Mouse (Mus musculus) T-helper 2 cell (primary cell): ENCODE measurements around the gene Angptl8.
"Not testable (repeated sequence)": the region's sequence is repeated elsewhere in the genome, so short reads cannot be mapped to it uniquely, and the experiment has no call there.

Source experiments
- in situ Hi-C: fragments of 300-600 bp; cut with MboI, MseI; formaldehyde crosslinking; loops from one replicate; pipeline ENCODE4 v1.15.1; 2025; ENCODE audit warnings: high pct_unique_total_duplicates

Angptl8 gene

GRCm38 (mm10) chr9:21849691-21850677 lies 14.7 kb downstream of the Angptl8 start:
- in situ Hi-C loops: loop anchor here (5.0 kb wide), 1 partner anchor 87 kb away; the partner anchor contains the start of gene Plppr2

DNA sequence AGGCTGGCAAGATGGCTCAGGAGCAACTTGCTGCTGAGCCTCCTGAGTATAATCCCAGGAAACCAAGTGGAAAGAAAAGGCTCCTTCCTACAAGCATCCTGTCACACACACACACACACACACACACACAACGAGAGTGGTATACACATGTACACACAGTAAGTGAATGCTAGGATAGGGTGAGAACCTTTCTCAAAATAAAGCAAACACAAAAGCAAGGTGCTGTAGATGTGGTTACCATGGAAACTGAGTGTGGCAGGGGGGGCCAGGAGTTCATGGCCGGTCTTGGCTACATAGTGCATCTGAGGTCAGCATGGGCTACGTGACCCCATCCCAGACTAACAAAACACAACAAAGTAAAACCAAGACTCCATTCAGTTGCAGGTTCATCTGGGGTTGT lies 15.8 kb downstream of the Angptl8 start:
- in situ Hi-C loops: loop anchor here (5.0 kb wide), 1 partner anchor 86 kb away; the partner anchor contains the start of gene Plppr2

GRCm38 (mm10) chr9:21852128-21853091 lies 17.1 kb downstream of the Angptl8 start, which contains the start of gene Dock6:
Dock6 (minus strand) TSS chr9:21852635.
- in situ Hi-C loops: loop anchor here (5.0 kb wide), 1 partner anchor 85 kb away; the partner anchor contains the start of gene Plppr2

DNA sequence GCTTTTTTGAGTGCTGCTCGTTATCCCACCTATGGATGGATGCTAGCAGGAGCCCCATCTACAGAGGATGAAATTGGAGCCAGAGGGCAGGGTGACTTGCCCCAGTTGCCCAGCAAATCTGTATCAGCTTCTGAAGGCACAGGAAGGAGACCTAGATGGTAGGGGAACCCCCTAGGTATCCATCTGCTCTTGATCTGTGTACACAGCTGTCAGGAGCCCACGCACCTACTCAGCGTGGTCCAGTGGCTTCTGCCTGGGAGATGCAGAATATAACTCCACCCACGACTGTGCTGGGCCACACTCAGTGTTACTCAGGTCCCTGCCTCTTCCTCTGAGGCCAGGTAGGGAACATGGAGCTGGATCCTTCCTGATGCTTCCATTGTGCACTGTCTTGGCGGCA lies 18.7 kb downstream of the Angptl8 start:
- in situ Hi-C loops: loop anchor here (5.0 kb wide), 1 partner anchor 83 kb away; the partner anchor contains the start of gene Plppr2

DNA sequence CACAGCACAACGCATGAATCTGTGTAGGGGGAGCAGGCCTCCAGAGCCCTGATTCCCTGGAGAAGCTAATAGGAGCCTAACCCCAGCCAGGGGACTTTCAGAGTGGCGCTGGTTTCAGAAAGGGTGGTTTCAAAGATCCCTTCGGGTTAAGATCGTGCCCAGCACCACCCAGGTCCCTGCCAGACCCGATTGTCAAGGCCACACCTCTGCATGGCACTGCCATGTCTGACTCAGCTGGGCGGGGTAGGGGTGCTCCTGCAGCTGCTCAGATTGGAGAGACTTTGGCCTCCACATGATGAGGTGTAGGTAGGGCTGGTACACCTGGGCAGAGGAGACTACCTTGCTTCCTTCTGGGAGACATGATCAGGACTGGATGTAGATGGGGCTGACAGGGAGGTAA lies 19.6 kb downstream of the Angptl8 start:
- in situ Hi-C loops: loop anchor here (5.0 kb wide), 1 partner anchor 82 kb away; the partner anchor contains the start of gene Plppr2

GRCm38 (mm10) chr9:21857501-21857900 lies 22.2 kb downstream of the Angptl8 start:
- in situ Hi-C loops: no loop called here

DNA sequence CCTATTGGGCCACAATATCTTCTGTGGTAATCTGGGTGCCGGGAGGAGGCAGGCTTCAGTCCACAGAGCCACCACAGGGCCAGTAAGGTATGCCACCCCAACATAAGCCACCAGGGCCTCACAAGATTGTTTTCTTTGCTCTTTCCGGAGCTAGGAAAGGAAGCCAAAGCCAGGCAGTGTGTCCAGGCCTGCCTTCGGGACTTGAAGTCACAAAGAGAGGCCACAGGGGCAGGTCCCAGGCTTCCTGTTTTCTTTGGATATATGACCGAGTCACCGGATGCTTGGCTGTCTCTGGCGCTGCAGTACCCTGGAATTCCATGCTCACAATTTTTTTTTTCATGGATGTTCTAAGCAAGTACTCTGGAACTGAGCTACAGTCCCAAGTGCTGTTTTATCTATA lies 22.8 kb downstream of the Angptl8 start:
- in situ Hi-C loops: no loop called here

DNA sequence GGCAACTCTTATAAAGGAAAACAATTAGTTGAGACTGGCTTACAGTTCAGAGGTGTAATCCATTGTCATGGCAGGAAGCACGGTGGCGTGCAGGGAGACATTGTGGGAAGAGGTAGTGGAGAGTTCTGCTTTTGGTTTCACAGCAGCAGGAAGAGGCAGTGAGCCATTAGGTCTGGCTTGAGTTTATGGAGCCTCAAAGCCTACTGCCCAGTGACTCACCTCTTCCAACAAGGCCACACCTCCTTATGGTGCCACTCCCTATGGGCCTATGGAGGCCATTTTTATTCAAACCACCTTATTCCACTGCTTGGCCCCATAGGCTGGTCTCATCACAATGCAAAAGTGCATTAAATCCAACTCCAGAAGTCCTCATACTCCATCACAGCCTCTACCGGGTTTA lies 24.3 kb downstream of the Angptl8 start:
- in situ Hi-C loops: no loop called here

DNA sequence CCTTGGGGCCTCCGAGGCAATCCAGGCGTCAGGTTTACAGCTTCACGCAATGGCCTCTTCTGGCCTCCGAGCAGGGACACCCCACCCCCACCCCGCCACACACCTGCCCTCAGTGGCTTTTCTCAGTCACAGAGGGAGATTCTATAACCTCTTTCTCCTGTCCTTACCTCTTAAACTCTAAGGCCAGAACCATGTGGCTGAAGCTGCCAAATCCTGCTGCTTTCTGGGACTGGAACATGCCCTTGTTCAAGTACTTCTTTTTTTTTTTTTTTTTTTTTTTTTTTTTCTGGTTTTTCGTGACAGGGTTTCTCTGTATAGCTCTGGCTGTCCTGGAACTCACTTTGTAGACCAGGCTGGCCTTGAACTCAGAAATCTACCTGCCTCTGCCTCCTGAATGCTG lies 25.0 kb downstream of the Angptl8 start:
- in situ Hi-C loops: not testable (repeated sequence)

DNA sequence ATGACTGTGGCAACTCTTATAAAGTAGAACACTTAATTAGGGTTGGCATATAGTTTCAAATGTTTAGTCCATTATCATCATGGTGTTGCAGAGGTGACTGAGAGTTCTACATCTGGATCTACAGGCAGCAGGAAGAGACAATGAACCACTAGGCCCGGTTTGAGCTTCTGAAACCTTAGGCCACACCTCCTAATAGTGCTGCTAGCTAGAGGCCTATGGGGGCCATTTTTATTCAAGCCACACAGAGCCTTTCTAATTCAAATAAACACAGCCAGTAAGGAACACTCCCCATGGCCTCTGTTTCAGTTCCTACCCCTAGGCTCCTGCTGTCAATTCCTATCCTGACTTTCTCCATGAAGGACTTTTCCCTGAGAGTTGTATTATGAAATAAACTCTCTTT lies 26.9 kb downstream of the Angptl8 start:
- in situ Hi-C loops: no loop called here

DNA sequence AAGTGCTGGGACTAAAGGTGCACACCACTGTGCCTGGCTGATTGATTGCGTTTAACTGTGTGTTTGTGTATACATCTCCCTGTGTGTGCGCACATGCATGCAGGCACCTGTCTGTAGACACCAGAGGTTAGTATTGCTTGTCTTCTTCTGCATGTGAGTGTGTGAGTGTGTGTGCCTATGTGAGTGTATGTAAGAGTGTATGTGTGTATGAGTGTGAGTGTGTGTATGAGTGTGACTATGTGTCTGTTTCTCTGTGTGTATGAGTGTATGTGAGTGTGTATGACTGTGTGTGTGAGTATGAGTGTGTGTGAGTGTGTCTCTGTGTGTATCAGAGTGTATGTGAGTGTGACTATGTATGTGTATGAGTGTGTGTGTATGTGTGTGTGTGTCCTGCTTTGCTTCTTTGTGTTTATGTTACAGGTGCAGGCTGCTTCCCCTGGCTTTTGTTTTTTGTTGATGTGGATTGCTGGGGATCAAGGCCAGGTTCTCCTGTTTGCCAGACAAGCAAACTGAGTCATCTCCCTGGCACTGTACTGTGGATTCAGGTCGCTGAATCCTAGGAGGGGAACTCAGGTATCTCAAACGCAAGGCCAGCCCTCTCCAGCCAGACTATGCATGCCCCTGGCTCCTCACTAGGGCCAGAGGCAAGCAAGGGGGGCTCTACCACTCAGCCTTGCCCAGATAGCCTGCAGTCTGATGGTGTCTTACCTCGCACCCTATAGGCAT lies 30.5 kb downstream of the Angptl8 start:
- in situ Hi-C loops: no loop called here

DNA sequence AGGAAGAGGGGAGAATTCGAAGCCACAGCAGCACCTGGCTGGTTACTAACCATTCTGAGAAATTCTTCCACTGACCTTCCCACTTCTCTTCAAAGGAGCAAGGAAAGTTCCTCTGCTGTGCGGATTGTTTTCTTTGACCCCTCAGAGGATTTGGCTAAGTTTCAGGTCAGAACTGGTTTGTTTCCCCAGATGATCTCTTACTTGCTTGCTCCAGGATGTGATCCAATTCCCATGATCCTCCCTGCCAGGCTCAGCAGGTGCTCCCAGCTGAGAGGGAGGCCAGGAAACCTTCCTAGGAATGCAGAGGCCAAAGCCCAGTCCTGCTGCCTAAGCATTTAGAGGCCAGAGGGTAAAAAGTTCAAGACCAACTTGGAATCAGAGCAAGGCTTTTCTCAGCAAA lies 31.3 kb downstream of the Angptl8 start:
- in situ Hi-C loops: no loop called here

- in situ Hi-C loops: no loop called here
Measured at GRCm38 (mm10) chr9:21867726-21868125, 32.4 kb downstream of the Angptl8 start.

GRCm38 (mm10) chr9:21869290-21869689 lies 34.0 kb downstream of the Angptl8 start:
- in situ Hi-C loops: not testable (repeated sequence)

DNA sequence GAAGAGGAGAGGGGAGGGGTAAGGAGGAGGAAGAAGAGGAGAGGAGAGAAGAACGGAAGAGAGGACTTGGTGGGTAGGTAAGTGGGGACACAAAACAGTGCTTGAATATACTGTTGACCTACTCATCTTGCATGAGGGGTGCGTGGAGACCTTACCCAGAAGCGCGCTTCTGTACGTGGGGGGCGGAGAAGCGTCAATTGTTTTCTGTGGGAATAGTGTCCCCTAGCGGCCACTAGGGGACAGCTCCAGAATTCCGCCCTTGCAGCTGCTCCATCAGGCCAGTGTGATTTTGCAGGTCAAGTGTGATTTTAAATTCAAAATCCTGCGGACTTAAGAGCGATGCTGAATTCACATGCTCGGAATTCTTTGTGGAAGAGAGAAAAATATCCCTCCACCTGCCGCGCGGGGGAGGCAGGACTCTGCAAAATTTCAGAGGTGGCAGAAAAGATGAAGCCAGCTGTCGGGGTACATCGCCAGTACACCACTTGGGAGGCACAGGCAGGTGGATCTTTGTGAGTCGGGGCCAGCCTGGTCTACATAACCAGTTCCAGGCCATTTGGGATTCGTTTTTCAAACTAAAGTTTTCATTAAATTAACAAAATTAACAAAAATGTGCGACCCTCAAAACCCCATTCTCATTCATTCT lies 35.7 kb downstream of the Angptl8 start:
- in situ Hi-C loops: no loop called here

GRCm38 (mm10) chr9:21872204-21872603 lies 36.9 kb downstream of the Angptl8 start:
- in situ Hi-C loops: no loop called here

GRCm38 (mm10) chr9:21876601-21877000 lies 41.3 kb downstream of the Angptl8 start:
- in situ Hi-C loops: no loop called here
